Mouse (Mus musculus) bone marrow macrophage, adult 2 months (primary cell): Measurements from ENCODE around the gene Pdgfa.

Experiments
- CTCF ChIP-seq: IDR thresholded peaks from 2 replicates; pipeline ENCODE4 v1.5.1; 2012; ENCODE audit warnings: low read depth, mild to moderate bottlenecking, low read length, moderate library complexity
- POLR2A ChIP-seq: IDR thresholded peaks from 2 replicates; pipeline ENCODE4 v1.6.1; 2012; ENCODE audit warnings: mild to moderate bottlenecking, low read depth, low read length, borderline replicate concordance

DNA sequence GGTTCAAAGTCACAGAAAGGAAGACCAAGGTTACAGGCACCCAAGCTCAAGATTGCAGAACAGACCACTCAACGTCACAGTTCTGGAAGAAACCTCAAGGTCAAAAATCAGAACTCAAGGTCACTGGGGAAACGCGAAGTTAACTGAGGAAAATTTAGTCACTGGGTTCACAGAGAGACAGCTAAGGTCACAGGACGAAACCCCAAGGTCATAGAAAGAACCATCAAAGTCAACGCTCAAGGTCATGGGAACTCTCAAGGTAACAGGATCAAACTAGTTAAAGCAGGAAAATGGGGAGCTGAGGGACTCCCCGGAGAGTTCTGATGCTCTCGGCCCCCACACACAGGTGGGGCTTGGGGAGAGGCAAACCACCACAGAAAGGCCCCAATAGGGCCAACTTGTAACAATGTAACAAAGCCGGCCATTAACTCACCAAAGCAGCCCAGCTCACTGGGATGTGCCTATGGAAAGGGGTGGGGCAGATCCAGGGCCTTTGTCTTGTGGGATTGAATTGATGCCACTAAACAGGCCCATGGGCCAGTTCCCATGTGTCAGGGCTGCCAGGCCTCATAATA is 22.2 kb downstream of the Pdgfa start:
- no peak for TF ChIP-seq CTCF
- TF ChIP-seq POLR2A, result no peak
